Mouse (Mus musculus) C2C12 (cell line): ENCODE results near the gene Rbm18.

Source experiments
- CEBPB ChIP-seq: IDR thresholded peaks from one replicate; pipeline ENCODE4 v1.6.1; 2011; ENCODE audit warnings: low read depth, mild to moderate bottlenecking, control low read depth, moderate library complexity
- CTCF ChIP-seq: IDR thresholded peaks from one replicate; pipeline ENCODE4 v1.5.1; 2011; ENCODE audit not compliant: control insufficient read depth, insufficient read depth, insufficient read length
- MAX ChIP-seq: IDR thresholded peaks from one replicate; pipeline ENCODE4 v1.6.1; 2011; ENCODE audit warnings: mild to moderate bottlenecking, control low read depth

- TF ChIP-seq CTCF (no peak), MAX (no peak), CEBPB (no peak)
Measured at GRCm38 (mm10) chr2:36104436-36104955, 32.1 kb downstream of the Rbm18 start.
